Mouse (Mus musculus) urinary bladder, adult 18-20 months (tissue): ENCODE data around the gene Zbtb16.

Source experiments
- DNase-seq, 2 experiments: peaks; one replicate each; pipeline ENCODE4 v3.0.0; 2022; ENCODE audit warnings: low spot score in 2 of 2, mixed read lengths in 2 of 2

Gene Zbtb16

GRCm38 (mm10) chr9:48646781-48647647, 189.0 kb downstream of the Zbtb16 start:
- DNase-seq = no peak

GRCm38 (mm10) chr9:48646251-48646650, 189.8 kb downstream of the Zbtb16 start:
- DNase-seq = peak in 1 of 2 experiments; percentile 47

GRCm38 (mm10) chr9:48645648-48646126, 190.3 kb downstream of the Zbtb16 start:
- DNase-seq = no peak

GRCm38 (mm10) chr9:48644926-48645647, 190.9 kb downstream of the Zbtb16 start:
- no peak for DNase-seq

GRCm38 (mm10) chr9:48644376-48644775, 191.6 kb downstream of the Zbtb16 start:
- no peak for DNase-seq

GRCm38 (mm10) chr9:48641636-48642035, 194.4 kb downstream of the Zbtb16 start:
- DNase-seq = no peak

GRCm38 (mm10) chr9:48640881-48641280, 195.1 kb downstream of the Zbtb16 start:
- no peak for DNase-seq

- no peak for DNase-seq
Measured at GRCm38 (mm10) chr9:48638176-48638803, 197.7 kb downstream of the Zbtb16 start.

GRCm38 (mm10) chr9:48637161-48637560, 198.9 kb downstream of the Zbtb16 start:
- DNase-seq = no peak

- no peak for DNase-seq
Measured at GRCm38 (mm10) chr9:48635576-48636350, 200.3 kb downstream of the Zbtb16 start.

GRCm38 (mm10) chr9:48633147-48633546, 202.9 kb downstream of the Zbtb16 start:
- no peak for DNase-seq

- DNase-seq = no peak
Measured at GRCm38 (mm10) chr9:48619268-48619667, 216.8 kb downstream of the Zbtb16 start.

GRCm38 (mm10) chr9:48618589-48618988, 217.4 kb downstream of the Zbtb16 start:
- DNase-seq = peak; percentile 35 to 42

GRCm38 (mm10) chr9:48618111-48618510, 217.9 kb downstream of the Zbtb16 start:
- peak; percentile 7 to 67 for DNase-seq

GRCm38 (mm10) chr9:48617511-48618010, 218.5 kb downstream of the Zbtb16 start:
- DNase-seq = no peak

GRCm38 (mm10) chr9:48613221-48613620, 222.8 kb downstream of the Zbtb16 start:
- DNase-seq = no peak

GRCm38 (mm10) chr9:48612542-48612941, 223.5 kb downstream of the Zbtb16 start:
- no peak for DNase-seq

GRCm38 (mm10) chr9:48611032-48611431, 225.0 kb downstream of the Zbtb16 start:
- no peak for DNase-seq

GRCm38 (mm10) chr9:48609734-48610133, 226.3 kb downstream of the Zbtb16 start:
- DNase-seq = no peak

GRCm38 (mm10) chr9:48607417-48607816, 228.6 kb downstream of the Zbtb16 start:
- no peak for DNase-seq

GRCm38 (mm10) chr9:48606171-48606570, 229.9 kb downstream of the Zbtb16 start:
- DNase-seq = peak in 1 of 2 experiments; percentile 12
